In genomic region chr15:18744266-18744665, GRCm38 (mm10) we compare ENCODE assay signal across 16 mouse cellular contexts.
"Had no signal": no experiment of that assay in that cellular context is flagged by ENCODE, and none has a peak within 500 bp of the region (broad histone marks: within the 10 kb centered on the region; RNA-seq: fewer than 3 reads in every experiment).

No protein-coding gene starts in this region.

- H3K4me1 ChIP-seq: limb, embryonic 13.5 days; midbrain, embryonic 13.5 days; neural tube, embryonic 15.5 days had no signal

- H3K9me3 ChIP-seq: limb, embryonic 13.5 days; midbrain, embryonic 13.5 days; neural tube, embryonic 15.5 days had no signal

- H3K4me3 ChIP-seq: limb, embryonic 13.5 days; midbrain, embryonic 13.5 days; myocyte; neural tube, embryonic 15.5 days had no signal

- H3K9ac ChIP-seq: limb, embryonic 13.5 days; liver, embryonic 14.5 days; midbrain, embryonic 13.5 days; neural tube, embryonic 15.5 days had no signal

- ATAC-seq: hindbrain, postnatal 0 days; midbrain, embryonic 13.5 days had no signal

- H3K27me3 ChIP-seq: limb, embryonic 13.5 days; midbrain, embryonic 13.5 days; neural tube, embryonic 15.5 days had no signal

- DNase-seq: kidney, adult 11 months; kidney, adult 9 months; kidney, postnatal 36 days; lung, adult 18-20 months; lung, postnatal 36 days; right cerebral cortex, postnatal 4 days; spleen, adult 18-20 months; thymus, adult 2 months; thymus, postnatal 25 days had no signal

- H3K36me3 ChIP-seq: limb, embryonic 13.5 days; midbrain, embryonic 13.5 days; neural tube, embryonic 15.5 days had no signal

- H3K27ac ChIP-seq: hindbrain, postnatal 0 days; kidney, postnatal 0 days; limb, embryonic 13.5 days; liver, embryonic 14.5 days; midbrain, embryonic 13.5 days; neural tube, embryonic 15.5 days had no signal

- H3K4me2 ChIP-seq: limb, embryonic 13.5 days; midbrain, embryonic 13.5 days; neural tube, embryonic 15.5 days had no signal
